Mouse (Mus musculus): ENCODE data around the gene Gtf2b. TPM values are rescaled to one million over a fixed set of nuclear protein-coding genes. Genes with fewer than 3 reads are reported as not detected.
A peak's percentile ranks its signal among the peaks of the same experiment; 100 is the strongest.

Gtf2b gene
- polyA plus RNA-seq, 1 experiment from 2014 or later = 82.9 TPM

GRCm38 (mm10) chr3:142755132-142755867 is 9.5 kb upstream of the Gtf2b start:
- WGBS = 87% methylated on average over 18 of the region's 18 CpGs
- H3K27ac ChIP-seq (ENCODE audit: low read length) = no peak overlapping the region

GRCm38 (mm10) chr3:142757841-142758240 is 7.0 kb upstream of the Gtf2b start:
- Histone ChIP-seq H3K4me2 (replicated peaks; ENCODE audit: low read depth, low read length) (no peak overlapping the region), H3K9ac (replicated peaks; ENCODE audit: low read length) (no peak overlapping the region), H3K4me3 (ENCODE audit: low read length) (no peak overlapping the region), H3K27me3 (ENCODE audit: insufficient read depth, low read length) (no peaks in the 10 kb centered on the region), H3K27ac (ENCODE audit: low read length) (no peak overlapping the region), H3K4me1 (ENCODE audit: insufficient read depth, low read length) (no peaks in the 10 kb centered on the region), H3K36me3 (ENCODE audit: insufficient read depth, low read length) (no peaks in the 10 kb centered on the region), H3K9me3 (ENCODE audit: low read length) (no peaks in the 10 kb centered on the region)
- no peak for ATAC-seq (ENCODE audit: low FRiP score, low TSS enrichment)
- 66% methylated on average over 12 of the region's 12 CpGs for WGBS

More at GRCm38 (mm10) chr3:142755132-142755867, 9.5 kb upstream of the Gtf2b start:
- H3K4me2 ChIP-seq (replicated peaks; ENCODE audit: low read depth, low read length) = no peak overlapping the region
- no peaks in the 10 kb centered on the region for H3K36me3 ChIP-seq (ENCODE audit: insufficient read depth, low read length)
- no peak overlapping the region for H3K9ac ChIP-seq (replicated peaks; ENCODE audit: low read length)
- H3K4me1 ChIP-seq (ENCODE audit: insufficient read depth, low read length) = no peaks in the 10 kb centered on the region
- no peaks in the 10 kb centered on the region for H3K27me3 ChIP-seq (ENCODE audit: insufficient read depth, low read length)
- no peak overlapping the region for H3K4me3 ChIP-seq (ENCODE audit: low read length)
- no peaks in the 10 kb centered on the region for H3K9me3 ChIP-seq (ENCODE audit: low read length)
- ATAC-seq (ENCODE audit: low FRiP score, low TSS enrichment) = no peak

- no peak for ATAC-seq (ENCODE audit: low FRiP score, low TSS enrichment)
- Histone ChIP-seq H3K9ac (replicated peaks; ENCODE audit: low read length) (no peak overlapping the region), H3K4me2 (replicated peaks; ENCODE audit: low read depth, low read length) (no peak overlapping the region), H3K36me3 (ENCODE audit: insufficient read depth, low read length) (no peaks in the 10 kb centered on the region), H3K27me3 (ENCODE audit: insufficient read depth, low read length) (no peaks in the 10 kb centered on the region), H3K4me3 (ENCODE audit: low read length) (no peak overlapping the region), H3K4me1 (ENCODE audit: insufficient read depth, low read length) (no peaks in the 10 kb centered on the region), H3K27ac (ENCODE audit: low read length) (no peak overlapping the region), H3K9me3 (ENCODE audit: low read length) (no peaks in the 10 kb centered on the region)
- 92% methylated on average over 7 of the region's 7 CpGs for WGBS
These were observed 6.3 kb upstream of the Gtf2b start for GRCm38 (mm10) chr3:142758593-142758992.

GRCm38 (mm10) chr3:142760356-142760755 is 4.5 kb upstream of the Gtf2b start:
- Histone ChIP-seq H3K9me3 (ENCODE audit: low read length) (no peaks in the 10 kb centered on the region), H3K4me2 (replicated peaks; ENCODE audit: low read depth, low read length) (no peak overlapping the region), H3K9ac (replicated peaks; ENCODE audit: low read length) (no peak overlapping the region), H3K36me3 (ENCODE audit: insufficient read depth, low read length) (no peaks in the 10 kb centered on the region), H3K4me1 (ENCODE audit: insufficient read depth, low read length) (peaks cover 5% of the 10 kb centered on the region; the same call in 1 of the 2 replicates), H3K27me3 (ENCODE audit: insufficient read depth, low read length) (no peaks in the 10 kb centered on the region), H3K27ac (ENCODE audit: low read length) (no peak overlapping the region), H3K4me3 (ENCODE audit: low read length) (no peak overlapping the region)
- ATAC-seq (ENCODE audit: low FRiP score, low TSS enrichment) = no peak
- WGBS = 82% methylated on average over 6 of the region's 6 CpGs

GRCm38 (mm10) chr3:142765778-142766165 is 927 bp downstream of the Gtf2b start:
- H3K36me3 ChIP-seq (ENCODE audit: insufficient read depth, low read length) = no peaks in the 10 kb centered on the region
- WGBS = 16% methylated on average over 10 of the region's 10 CpGs
- peak overlapping the region; percentile 92 for H3K4me2 ChIP-seq (replicated peaks; ENCODE audit: low read depth, low read length)
- peak overlapping the region; percentile 91 for H3K4me3 ChIP-seq (ENCODE audit: low read length)
- no peaks in the 10 kb centered on the region for H3K27me3 ChIP-seq (ENCODE audit: insufficient read depth, low read length)
- H3K27ac ChIP-seq (ENCODE audit: low read length) = no peak overlapping the region
- no peak for ATAC-seq (ENCODE audit: low FRiP score, low TSS enrichment)
- peak overlapping the region; percentile 97 for H3K9ac ChIP-seq (replicated peaks; ENCODE audit: low read length)
- peaks cover 18% of the 10 kb centered on the region for H3K4me1 ChIP-seq (ENCODE audit: insufficient read depth, low read length)
- H3K9me3 ChIP-seq (ENCODE audit: low read length) = no peaks in the 10 kb centered on the region

- WGBS = 92% methylated on average over 6 of the region's 6 CpGs
These were observed 3.7 kb downstream of the Gtf2b start for GRCm38 (mm10) chr3:142768498-142768897.

GRCm38 (mm10) chr3:142770518-142770917 is 5.7 kb downstream of the Gtf2b start:
- Histone ChIP-seq H3K36me3 (ENCODE audit: insufficient read depth, low read length) (peaks cover 6% of the 10 kb centered on the region; the same call in 1 of the 2 replicates), H3K27me3 (ENCODE audit: insufficient read depth, low read length) (no peaks in the 10 kb centered on the region), H3K27ac (ENCODE audit: low read length) (no peak overlapping the region), H3K4me1 (ENCODE audit: insufficient read depth, low read length) (peaks cover 13% of the 10 kb centered on the region), H3K9ac (replicated peaks; ENCODE audit: low read length) (no peak overlapping the region), H3K4me3 (ENCODE audit: low read length) (no peak overlapping the region), H3K4me2 (replicated peaks; ENCODE audit: low read depth, low read length) (no peak overlapping the region), H3K9me3 (ENCODE audit: low read length) (no peaks in the 10 kb centered on the region)
- no peak for ATAC-seq (ENCODE audit: low FRiP score, low TSS enrichment)
- 35% methylated on average over 1 of the region's 1 CpGs for WGBS

More at GRCm38 (mm10) chr3:142768498-142768897, 3.7 kb downstream of the Gtf2b start:
- peaks cover 18% of the 10 kb centered on the region for H3K4me1 ChIP-seq (ENCODE audit: insufficient read depth, low read length)
- H3K27me3 ChIP-seq (ENCODE audit: insufficient read depth, low read length) = no peaks in the 10 kb centered on the region
- peaks cover 6% of the 10 kb centered on the region; the same call in 1 of the 2 replicates for H3K36me3 ChIP-seq (ENCODE audit: insufficient read depth, low read length)
- no peak for ATAC-seq (ENCODE audit: low FRiP score, low TSS enrichment)
- H3K4me3 ChIP-seq (ENCODE audit: low read length) = no peak overlapping the region
- no peak overlapping the region for H3K4me2 ChIP-seq (replicated peaks; ENCODE audit: low read depth, low read length)
- H3K27ac ChIP-seq (ENCODE audit: low read length) = no peak overlapping the region
- H3K9me3 ChIP-seq (ENCODE audit: low read length) = no peaks in the 10 kb centered on the region
- H3K9ac ChIP-seq (replicated peaks; ENCODE audit: low read length) = no peak overlapping the region

GRCm38 (mm10) chr3:142773538-142774191 is 8.8 kb downstream of the Gtf2b start:
- Histone ChIP-seq H3K4me3 (ENCODE audit: low read length) (no peak overlapping the region), H3K4me1 (ENCODE audit: insufficient read depth, low read length) (no peaks in the 10 kb centered on the region), H3K36me3 (ENCODE audit: insufficient read depth, low read length) (peaks cover 14% of the 10 kb centered on the region), H3K4me2 (replicated peaks; ENCODE audit: low read depth, low read length) (no peak overlapping the region), H3K27me3 (ENCODE audit: insufficient read depth, low read length) (no peaks in the 10 kb centered on the region), H3K27ac (ENCODE audit: low read length) (no peak overlapping the region), H3K9me3 (ENCODE audit: low read length) (no peaks in the 10 kb centered on the region), H3K9ac (replicated peaks; ENCODE audit: low read length) (no peak overlapping the region)
- WGBS = 68% methylated on average over 4 of the region's 4 CpGs
- ATAC-seq (ENCODE audit: low FRiP score, low TSS enrichment) = no peak

- H3K4me1 ChIP-seq (ENCODE audit: insufficient read depth, low read length) = no peaks in the 10 kb centered on the region
- WGBS = 79% methylated on average over 3 of the region's 3 CpGs
- H3K27ac ChIP-seq (ENCODE audit: low read length) = no peak overlapping the region
- H3K9me3 ChIP-seq (ENCODE audit: low read length) = no peaks in the 10 kb centered on the region
- no peak overlapping the region for H3K4me2 ChIP-seq (replicated peaks; ENCODE audit: low read depth, low read length)
- ATAC-seq (ENCODE audit: low FRiP score, low TSS enrichment) = no peak
- no peak overlapping the region for H3K9ac ChIP-seq (replicated peaks; ENCODE audit: low read length)
- H3K36me3 ChIP-seq (ENCODE audit: insufficient read depth, low read length) = peaks cover 37% of the 10 kb centered on the region
- no peak overlapping the region for H3K4me3 ChIP-seq (ENCODE audit: low read length)
- no peaks in the 10 kb centered on the region for H3K27me3 ChIP-seq (ENCODE audit: insufficient read depth, low read length)
These were observed 12.4 kb downstream of the Gtf2b start for GRCm38 (mm10) chr3:142777227-142777626.
